Mouse (Mus musculus) retina, embryonic 14.5 days (tissue): Measurements from ENCODE around the gene Gm4340.
"Not testable (repeated sequence)": the region's sequence is repeated elsewhere in the genome, so short reads cannot be mapped to it uniquely, and the experiment has no call there.

ENCODE experiments used
- DNase-seq: peaks from one replicate; pipeline ENCODE4 v3.0.0-alpha.2; 2015; ENCODE audit warnings: low spot score

Gm4340 gene

GRCm38 (mm10) chr10:104193742-104194141, at the start of gene Gm4340:
Gene Gm4340 (plus strand): TSS chr10:104194042.
- DNase-seq: not testable (repeated sequence)

DNA sequence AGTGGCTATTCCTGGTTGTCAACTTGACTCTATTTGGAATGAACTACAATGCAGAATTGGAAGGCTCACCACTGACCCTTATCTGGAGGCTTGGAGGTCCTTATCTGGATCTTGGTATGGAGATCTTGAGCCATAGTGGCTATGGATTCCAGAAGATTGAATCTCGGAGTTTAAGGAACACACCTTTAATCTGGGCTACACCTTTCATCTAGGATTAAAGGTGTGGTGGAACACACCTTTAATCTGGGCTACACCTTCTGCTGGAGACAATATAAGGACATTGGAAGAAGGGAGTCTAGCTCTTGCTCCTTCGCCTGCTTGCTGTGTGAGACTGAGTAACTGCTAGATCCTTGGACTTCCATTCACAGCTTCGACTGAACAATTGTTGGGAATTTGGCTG, 42.6 kb upstream of the Gm4340 start, which contains the start of gene Gm6763:
Gene Gm6763 (plus strand): TSS at position 301 of the 400 bp plus-strand sequence.
- not testable (repeated sequence) for DNase-seq

- DNase-seq: not testable (repeated sequence)
Observed at GRCm38 (mm10) chr10:104159706-104160105, 34.1 kb upstream of the Gm4340 start, which contains the start of gene Gm8764. Gene Gm8764 (plus strand): TSS chr10:104160006.

GRCm38 (mm10) chr10:104168215-104168614, 25.6 kb upstream of the Gm4340 start, which contains the start of gene Gm21304:
Gene Gm21304 (plus strand): TSS chr10:104168515.
- not testable (repeated sequence) for DNase-seq

DNA sequence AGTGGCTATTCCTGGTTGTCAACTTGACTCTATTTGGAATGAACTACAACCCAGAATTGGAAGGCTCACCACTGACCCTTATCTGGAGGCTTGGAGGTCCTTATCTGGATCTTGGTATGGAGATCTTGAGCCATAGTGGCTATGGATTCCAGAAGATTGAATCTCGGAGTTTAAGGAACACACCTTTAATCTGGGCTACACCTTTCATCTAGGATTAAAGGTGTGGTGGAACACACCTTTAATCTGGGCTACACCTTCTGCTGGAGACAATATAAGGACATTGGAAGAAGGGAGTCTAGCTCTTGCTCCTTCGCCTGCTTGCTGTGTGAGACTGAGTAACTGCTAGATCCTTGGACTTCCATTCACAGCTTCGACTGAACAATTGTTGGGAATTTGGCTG, 17.1 kb upstream of the Gm4340 start, which contains the start of gene Gm21312:
Gene Gm21312 (plus strand): TSS at position 301 of the 400 bp plus-strand sequence.
- DNase-seq: not testable (repeated sequence)

- not testable (repeated sequence) for DNase-seq
Observed at GRCm38 (mm10) chr10:104185233-104185632, 8.6 kb upstream of the Gm4340 start, which contains the start of gene Gm20765. Gene Gm20765 (plus strand): TSS chr10:104185533.

- no peak for DNase-seq
Observed at GRCm38 (mm10) chr10:104209655-104210054, 15.8 kb downstream of the Gm4340 start.

GRCm38 (mm10) chr10:104210268-104210990, 16.6 kb downstream of the Gm4340 start:
- no peak for DNase-seq

GRCm38 (mm10) chr10:104214527-104214926, 20.7 kb downstream of the Gm4340 start:
- DNase-seq: no peak

GRCm38 (mm10) chr10:104220303-104221021, 26.6 kb downstream of the Gm4340 start:
- DNase-seq: no peak
